Mouse (Mus musculus): ENCODE results near the gene Nlrp6. TPM values are rescaled to one million over a fixed set of nuclear protein-coding genes. Genes with fewer than 3 reads are reported as not detected.

Gene Nlrp6
- polyA plus RNA-seq, 1 experiment, result 0.23 TPM

DNA sequence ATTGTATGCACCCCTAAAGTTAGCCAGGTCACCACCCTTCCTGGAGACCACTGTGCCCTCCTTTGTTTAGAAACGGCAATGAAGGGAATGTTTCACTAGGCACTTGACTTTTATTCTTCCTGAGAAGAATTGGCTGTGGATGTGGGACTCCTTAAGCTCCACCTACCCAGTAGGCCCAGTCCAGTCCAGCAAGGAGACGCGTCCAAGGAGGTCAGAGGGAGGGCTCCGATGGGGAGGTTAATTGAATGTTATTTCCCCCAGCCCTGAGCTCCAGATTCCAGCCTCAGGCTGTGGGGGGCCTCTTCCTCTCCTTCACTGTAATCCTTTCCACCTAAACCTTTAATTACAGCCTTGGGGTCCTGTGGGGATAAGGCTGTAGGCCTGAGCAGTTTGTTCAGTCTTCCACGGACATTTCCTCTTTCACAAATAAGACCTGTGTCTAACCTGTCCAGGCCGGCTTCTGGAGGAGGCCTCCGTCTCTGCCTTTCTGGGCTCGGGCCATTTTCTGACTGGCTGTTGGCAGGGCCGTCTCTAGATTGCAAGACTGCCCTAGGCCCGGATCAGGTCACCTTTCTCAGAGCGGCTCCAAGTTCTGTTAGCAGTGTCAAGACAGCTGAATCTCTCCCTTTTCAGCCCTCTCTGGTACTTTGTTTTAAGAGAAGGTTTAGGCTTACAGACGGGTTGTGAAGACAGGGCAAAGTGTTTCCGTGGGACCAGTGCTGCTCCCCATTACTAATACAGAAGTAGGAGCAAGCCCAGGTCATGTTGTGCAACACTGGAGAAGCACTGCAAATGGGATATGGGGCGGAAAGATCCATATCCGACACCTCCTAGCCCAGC is 18.4 kb upstream of the Nlrp6 start:
- Histone ChIP-seq H3K4me3 (ENCODE audit: control insufficient read depth, low read depth, low read length) (no peak overlapping the region), H3K4me1 (ENCODE audit: control insufficient read depth, insufficient read depth, low read length) (no peaks in the 10 kb centered on the region), H3K27ac (ENCODE audit: control insufficient read depth, insufficient read depth, low read depth, low read length) (no peak overlapping the region), H3K27me3 (ENCODE audit: control insufficient read depth, insufficient read depth, low read length) (no peaks in the 10 kb centered on the region), H3K36me3 (ENCODE audit: control insufficient read depth, insufficient read depth, low read length) (no peaks in the 10 kb centered on the region)
- no peak for TF ChIP-seq CTCF (IDR thresholded peaks at IDR 0.05; ENCODE audit: control insufficient read depth, insufficient read depth, insufficient replicate concordance, low read depth, low read length)
- TF ChIP-seq POLR2A (IDR thresholded peaks at IDR 0.05; ENCODE audit: control insufficient read depth, low read depth, low read length), result no peak

DNA sequence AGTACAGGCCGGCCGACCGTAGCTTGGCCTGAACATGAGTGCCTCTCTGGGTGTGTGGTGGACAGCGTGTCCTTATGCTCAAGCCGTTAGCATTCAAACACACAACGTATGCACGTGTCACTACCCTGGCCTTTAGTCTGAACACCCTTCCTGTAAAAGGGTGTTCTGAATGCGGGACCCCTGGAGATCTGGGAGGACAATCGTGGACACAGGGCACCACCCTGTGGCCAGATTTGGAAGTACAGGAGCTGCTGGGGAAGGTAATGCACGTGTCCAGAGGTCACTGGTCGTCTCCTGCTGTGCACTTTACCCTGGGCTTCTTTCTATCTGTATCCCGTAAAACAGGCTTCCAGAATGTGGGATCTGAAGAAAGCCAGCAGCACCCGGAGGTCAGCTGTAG is 17.5 kb upstream of the Nlrp6 start:
- Histone ChIP-seq H3K36me3 (ENCODE audit: control insufficient read depth, insufficient read depth, low read length) (no peaks in the 10 kb centered on the region), H3K4me3 (ENCODE audit: control insufficient read depth, low read depth, low read length) (no peak overlapping the region), H3K27ac (ENCODE audit: control insufficient read depth, insufficient read depth, low read depth, low read length) (no peak overlapping the region), H3K4me1 (ENCODE audit: control insufficient read depth, insufficient read depth, low read length) (no peaks in the 10 kb centered on the region), H3K27me3 (ENCODE audit: control insufficient read depth, insufficient read depth, low read length) (no peaks in the 10 kb centered on the region)
- TF ChIP-seq CTCF (IDR thresholded peaks at IDR 0.05; ENCODE audit: control insufficient read depth, insufficient read depth, insufficient replicate concordance, low read depth, low read length), result peak; percentile 89
- no peak for TF ChIP-seq POLR2A (IDR thresholded peaks at IDR 0.05; ENCODE audit: control insufficient read depth, low read depth, low read length)

DNA sequence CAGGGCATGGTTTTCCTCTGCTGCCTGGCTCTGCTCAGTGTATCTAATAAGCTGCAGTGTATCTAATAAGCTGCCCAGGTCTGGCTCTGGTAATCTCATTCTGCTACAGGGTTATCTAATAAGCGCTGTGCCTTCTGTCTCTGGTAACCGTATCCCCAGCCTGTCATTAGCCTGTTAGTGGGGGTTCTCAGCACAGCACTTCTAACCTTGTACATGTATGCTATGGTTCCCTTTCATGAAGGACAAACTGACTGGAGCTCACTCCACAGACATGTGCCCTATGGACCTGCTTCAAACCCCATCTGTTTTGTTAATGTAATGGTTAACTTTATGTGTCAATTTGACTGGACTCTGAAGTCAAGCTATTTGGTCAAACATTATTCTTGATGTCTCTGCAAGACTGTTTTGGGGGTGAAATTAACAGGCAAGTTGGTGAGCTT is 15.0 kb upstream of the Nlrp6 start:
- TF ChIP-seq POLR2A (IDR thresholded peaks at IDR 0.05; ENCODE audit: control insufficient read depth, low read depth, low read length), result no peak
- TF ChIP-seq CTCF (IDR thresholded peaks at IDR 0.05; ENCODE audit: control insufficient read depth, insufficient read depth, insufficient replicate concordance, low read depth, low read length), result no peak

DNA sequence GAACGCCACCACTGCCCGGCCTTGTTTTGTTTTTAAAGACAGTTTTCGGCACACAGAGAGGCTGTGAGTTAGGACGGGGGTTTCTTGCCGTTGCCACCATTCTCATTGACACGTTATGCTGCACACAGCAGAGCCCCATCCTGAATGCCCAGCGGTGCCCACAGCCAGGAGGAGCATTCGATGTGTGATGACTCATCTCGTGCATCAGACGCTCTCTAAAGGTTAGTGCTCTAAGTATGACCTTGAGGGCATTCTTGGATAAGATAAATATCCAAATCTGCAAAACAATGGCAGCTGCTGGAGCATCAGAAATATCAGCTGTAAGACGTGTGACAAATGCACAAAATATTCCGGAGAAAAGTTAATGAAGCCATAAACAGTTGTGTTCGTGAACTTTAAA is 13.6 kb upstream of the Nlrp6 start:
- no peaks in the 10 kb centered on the region for H3K36me3 ChIP-seq (ENCODE audit: control insufficient read depth, insufficient read depth, low read length)
- peaks cover 5% of the 10 kb centered on the region for H3K4me1 ChIP-seq (ENCODE audit: control insufficient read depth, insufficient read depth, low read length)
- no peaks in the 10 kb centered on the region for H3K27me3 ChIP-seq (ENCODE audit: control insufficient read depth, insufficient read depth, low read length)
- H3K27ac ChIP-seq (ENCODE audit: control insufficient read depth, insufficient read depth, low read depth, low read length), result no peak overlapping the region
- no peak overlapping the region for H3K4me3 ChIP-seq (ENCODE audit: control insufficient read depth, low read depth, low read length)
- no peak for TF ChIP-seq CTCF (IDR thresholded peaks at IDR 0.05; ENCODE audit: control insufficient read depth, insufficient read depth, insufficient replicate concordance, low read depth, low read length)
- TF ChIP-seq POLR2A (IDR thresholded peaks at IDR 0.05; ENCODE audit: control insufficient read depth, low read depth, low read length), result no peak

More for the DNA sequence above, 15.0 kb upstream of the Nlrp6 start:
- Histone ChIP-seq H3K36me3 (ENCODE audit: control insufficient read depth, insufficient read depth, low read length) (no peaks in the 10 kb centered on the region), H3K4me3 (ENCODE audit: control insufficient read depth, low read depth, low read length) (no peak overlapping the region), H3K27me3 (ENCODE audit: control insufficient read depth, insufficient read depth, low read length) (no peaks in the 10 kb centered on the region), H3K27ac (ENCODE audit: control insufficient read depth, insufficient read depth, low read depth, low read length) (no peak overlapping the region), H3K4me1 (ENCODE audit: control insufficient read depth, insufficient read depth, low read length) (peaks cover 5% of the 10 kb centered on the region)

DNA sequence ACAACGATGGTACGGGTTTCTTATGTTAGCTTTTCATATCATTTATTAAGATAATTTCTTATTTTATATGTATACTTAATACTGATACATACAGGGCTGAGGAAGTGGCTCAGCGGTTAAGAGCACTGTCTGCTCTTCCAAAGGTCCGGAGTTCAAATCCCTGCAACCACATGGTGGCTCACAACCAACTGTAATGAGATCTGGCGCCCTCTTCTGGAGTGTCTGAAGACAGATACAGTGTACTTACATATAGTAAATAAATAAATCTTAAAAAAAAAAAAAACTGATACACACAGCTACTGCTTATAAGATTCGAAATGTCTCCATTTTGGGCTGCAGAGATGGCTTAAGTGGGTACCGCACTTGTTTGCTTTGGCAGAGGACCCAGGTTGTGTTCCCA is 13.0 kb upstream of the Nlrp6 start:
- no peaks in the 10 kb centered on the region for H3K36me3 ChIP-seq (ENCODE audit: control insufficient read depth, insufficient read depth, low read length)
- H3K27me3 ChIP-seq (ENCODE audit: control insufficient read depth, insufficient read depth, low read length), result no peaks in the 10 kb centered on the region
- TF ChIP-seq CTCF (IDR thresholded peaks at IDR 0.05; ENCODE audit: control insufficient read depth, insufficient read depth, insufficient replicate concordance, low read depth, low read length) (no peak), POLR2A (IDR thresholded peaks at IDR 0.05; ENCODE audit: control insufficient read depth, low read depth, low read length) (no peak)
- no peak overlapping the region for H3K27ac ChIP-seq (ENCODE audit: control insufficient read depth, insufficient read depth, low read depth, low read length)
- peaks cover 5% of the 10 kb centered on the region for H3K4me1 ChIP-seq (ENCODE audit: control insufficient read depth, insufficient read depth, low read length)
- no peak overlapping the region for H3K4me3 ChIP-seq (ENCODE audit: control insufficient read depth, low read depth, low read length)

DNA sequence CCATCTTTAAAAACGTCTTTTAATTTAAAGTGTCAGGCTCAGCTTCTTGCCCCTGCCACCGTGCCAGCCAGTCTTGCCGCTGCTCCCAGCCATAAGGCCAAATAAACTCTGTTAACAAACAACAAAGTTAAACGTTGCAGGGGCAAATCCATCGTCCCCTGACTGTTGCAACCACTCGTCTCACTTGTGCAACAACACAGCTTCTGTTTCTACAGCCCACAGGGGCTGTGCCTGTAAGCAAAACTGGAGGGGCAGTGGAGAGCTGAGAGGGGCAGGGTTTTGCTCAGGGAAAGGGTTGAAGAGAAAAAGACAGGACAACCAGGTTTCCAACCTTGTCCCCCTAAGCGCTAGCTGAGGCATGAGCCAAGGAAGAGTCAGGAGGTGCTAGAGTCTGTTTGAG is 12.5 kb upstream of the Nlrp6 start:
- Histone ChIP-seq H3K36me3 (ENCODE audit: control insufficient read depth, insufficient read depth, low read length) (no peaks in the 10 kb centered on the region), H3K4me3 (ENCODE audit: control insufficient read depth, low read depth, low read length) (no peak overlapping the region), H3K27me3 (ENCODE audit: control insufficient read depth, insufficient read depth, low read length) (no peaks in the 10 kb centered on the region), H3K27ac (ENCODE audit: control insufficient read depth, insufficient read depth, low read depth, low read length) (no peak overlapping the region), H3K4me1 (ENCODE audit: control insufficient read depth, insufficient read depth, low read length) (peaks cover 5% of the 10 kb centered on the region)
- TF ChIP-seq POLR2A (IDR thresholded peaks at IDR 0.05; ENCODE audit: control insufficient read depth, low read depth, low read length) (no peak), CTCF (IDR thresholded peaks at IDR 0.05; ENCODE audit: control insufficient read depth, insufficient read depth, insufficient replicate concordance, low read depth, low read length) (no peak)

DNA sequence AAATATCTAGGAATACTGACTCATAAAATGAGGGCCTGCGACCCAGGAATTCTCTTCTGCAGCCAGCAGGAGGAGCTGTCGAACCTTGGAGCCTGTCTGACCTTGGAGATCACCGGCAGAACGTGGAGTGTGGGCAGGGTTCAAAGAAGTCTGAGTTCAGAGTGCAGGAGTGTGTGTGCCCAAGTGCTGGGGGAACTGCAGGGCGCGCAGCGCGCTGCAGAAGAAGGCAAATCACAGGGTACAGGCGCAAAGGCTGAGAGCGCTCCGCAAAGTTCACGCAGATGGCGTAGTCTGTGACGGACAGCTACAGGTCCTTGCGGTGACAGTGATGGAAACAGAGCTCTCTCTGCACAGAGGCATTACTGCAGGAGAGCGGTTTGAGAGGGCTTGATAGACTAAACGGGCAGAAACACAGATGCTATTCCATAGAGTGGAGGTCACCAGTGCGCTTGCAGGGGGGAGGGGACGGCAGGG is 12.0 kb upstream of the Nlrp6 start:
- no peaks in the 10 kb centered on the region for H3K36me3 ChIP-seq (ENCODE audit: control insufficient read depth, insufficient read depth, low read length)
- no peaks in the 10 kb centered on the region for H3K27me3 ChIP-seq (ENCODE audit: control insufficient read depth, insufficient read depth, low read length)
- peaks cover 5% of the 10 kb centered on the region for H3K4me1 ChIP-seq (ENCODE audit: control insufficient read depth, insufficient read depth, low read length)
- H3K27ac ChIP-seq (ENCODE audit: control insufficient read depth, insufficient read depth, low read depth, low read length), result no peak overlapping the region
- TF ChIP-seq CTCF (IDR thresholded peaks at IDR 0.05; ENCODE audit: control insufficient read depth, insufficient read depth, insufficient replicate concordance, low read depth, low read length) (peak; percentile 75), POLR2A (IDR thresholded peaks at IDR 0.05; ENCODE audit: control insufficient read depth, low read depth, low read length) (no peak)
- peak overlapping the region; percentile 8 for H3K4me3 ChIP-seq (ENCODE audit: control insufficient read depth, low read depth, low read length)

Data from testis, adult 2 months (tissue).